Mouse (Mus musculus) neural tube, embryonic 11.5 days (tissue): ENCODE measurements around the gene Thada. TPM values are rescaled to one million over a fixed set of nuclear protein-coding genes. Genes with fewer than 3 reads are reported as not detected.
A peak's percentile ranks its signal among the peaks of the same experiment; 100 is the strongest.

ENCODE experiments used
- ATAC-seq: fragments of 200-750 bp; cut with Nextera tagmentation; 2 replicates; pipeline ENCODE4 v1.8.0; 2017; ENCODE audit warnings: moderate number of reproducible peaks, mild to moderate bottlenecking, moderate TSS enrichment, moderate library complexity; ENCODE audit not compliant: insufficient read depth, low FRiP score, low TSS enrichment
- DNase-seq: peaks from one replicate; pipeline ENCODE4 v3.0.0-alpha.2; 2015; ENCODE audit warnings: low spot score
- H3K27ac ChIP-seq: fragments of 300-500 bp; sonication (generic); 2 replicates; pipeline ENCODE4 v1.5.1; 2014; ENCODE audit warnings: low read depth, mild to moderate bottlenecking, low read length
- H3K27me3 ChIP-seq: fragments of 300-500 bp; sonication (generic); 2 replicates; pipeline ENCODE4 v1.6.1; 2014; ENCODE audit warnings: mild to moderate bottlenecking, low read length, mixed read lengths; ENCODE audit not compliant: control insufficient read depth, insufficient read depth
- H3K36me3 ChIP-seq: fragments of 300-500 bp; sonication (generic); 2 replicates; pipeline ENCODE4 v1.6.1; 2014; ENCODE audit warnings: mild to moderate bottlenecking, low read length, moderate library complexity, mixed read lengths; ENCODE audit not compliant: control insufficient read depth, insufficient read depth
- H3K4me1 ChIP-seq: fragments of 300-500 bp; sonication (generic); 2 replicates; pipeline ENCODE4 v1.6.1; 2014; ENCODE audit warnings: low read length, mixed read lengths; ENCODE audit not compliant: control insufficient read depth, insufficient read depth
- H3K4me2 ChIP-seq: fragments of 300-500 bp; sonication (generic); 2 replicates; pipeline ENCODE4 v1.6.1; 2014; ENCODE audit warnings: low read depth, mild to moderate bottlenecking, moderate library complexity
- H3K4me3 ChIP-seq: fragments of 300-500 bp; sonication (generic); 2 replicates; pipeline ENCODE4 v1.5.1; 2014; ENCODE audit warnings: low read depth, low read length
- H3K9ac ChIP-seq: fragments of 300-500 bp; sonication (generic); 2 replicates; pipeline ENCODE4 v1.6.1; 2014; ENCODE audit warnings: mild to moderate bottlenecking, low read length
- H3K9me3 ChIP-seq: fragments of 300-500 bp; sonication (generic); 2 replicates; pipeline ENCODE4 v1.6.1; 2016; ENCODE audit warnings: low read length; ENCODE audit not compliant: control insufficient read depth
- WGBS: fragments of 180-500 bp; shearing (Covaris S2); extraction: QIAGEN DNeasy Blood & Tissue Kit; methylation state at CpG from one replicate; pipeline ENCODE4 v1.1.7; 2014; 5-methylcytosine and 5-hydroxymethylcytosine counted together
- polyA plus RNA-seq: library from polyadenylated mRNA; unstranded; fragments of >200 nt; fragmentation: Nextera tagmentation; extraction: Ambion mirVana; gene quantifications from 2 replicates; pipeline ENCODE4 v1.2.1, GENCODE M21; 2014

Thada gene
- polyA plus RNA-seq, 1 experiment from 2014 or later = 10.0 TPM

DNA sequence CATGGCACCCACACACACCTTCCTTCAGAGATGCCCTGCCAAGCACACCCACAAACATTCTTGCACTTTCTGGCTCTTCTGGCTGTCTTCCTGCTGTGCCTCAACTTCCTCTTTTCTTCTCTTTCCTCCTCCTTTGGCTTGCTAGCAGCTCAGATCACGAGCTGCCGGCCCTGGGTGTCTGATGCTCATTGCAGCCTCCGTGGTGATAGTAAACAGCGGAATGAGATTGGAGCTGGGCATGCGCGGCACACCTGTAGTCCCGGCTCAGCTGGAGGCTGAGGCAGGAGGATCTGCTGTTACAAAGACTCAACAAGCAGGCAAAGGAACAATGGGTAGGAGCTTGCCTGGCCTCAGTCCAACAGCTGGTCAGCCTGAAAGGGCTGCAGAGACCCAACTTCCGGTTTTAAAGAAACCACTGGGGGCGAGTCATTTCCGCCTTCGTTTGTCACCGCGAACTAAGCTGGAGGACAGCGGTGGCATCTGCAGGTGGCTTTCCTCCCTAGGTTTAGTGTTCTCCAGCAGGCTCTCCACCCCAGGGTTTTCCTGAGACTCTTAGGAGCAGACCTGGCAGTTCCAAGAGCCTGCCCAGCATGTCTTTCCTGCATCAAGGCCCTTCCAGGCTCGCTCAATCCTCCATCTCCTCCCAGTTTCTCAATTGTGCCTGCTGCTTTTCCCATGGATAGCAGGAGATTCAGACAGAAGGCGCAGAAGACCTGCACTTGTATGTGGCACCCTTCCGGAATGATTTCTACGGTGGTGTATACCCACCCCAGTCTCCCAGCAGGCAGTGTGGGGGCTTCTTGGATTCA, 284.3 kb downstream of the Thada start:
- Histone ChIP-seq H3K27me3 (no peaks in the 10 kb centered on the region), H3K4me2 (no peak overlapping the region), H3K4me3 (no peak overlapping the region), H3K9ac (no peak overlapping the region), H3K4me1 (peaks cover 20% of the 10 kb centered on the region), H3K27ac (peak overlapping the region; percentile 36; the same call in 1 of the 2 replicates), H3K36me3 (peaks cover 8% of the 10 kb centered on the region), H3K9me3 (no peaks in the 10 kb centered on the region)
- DNase-seq (no peak), ATAC-seq (no peak)
- WGBS = 62% methylated on average over 18 of the region's 18 CpGs

DNA sequence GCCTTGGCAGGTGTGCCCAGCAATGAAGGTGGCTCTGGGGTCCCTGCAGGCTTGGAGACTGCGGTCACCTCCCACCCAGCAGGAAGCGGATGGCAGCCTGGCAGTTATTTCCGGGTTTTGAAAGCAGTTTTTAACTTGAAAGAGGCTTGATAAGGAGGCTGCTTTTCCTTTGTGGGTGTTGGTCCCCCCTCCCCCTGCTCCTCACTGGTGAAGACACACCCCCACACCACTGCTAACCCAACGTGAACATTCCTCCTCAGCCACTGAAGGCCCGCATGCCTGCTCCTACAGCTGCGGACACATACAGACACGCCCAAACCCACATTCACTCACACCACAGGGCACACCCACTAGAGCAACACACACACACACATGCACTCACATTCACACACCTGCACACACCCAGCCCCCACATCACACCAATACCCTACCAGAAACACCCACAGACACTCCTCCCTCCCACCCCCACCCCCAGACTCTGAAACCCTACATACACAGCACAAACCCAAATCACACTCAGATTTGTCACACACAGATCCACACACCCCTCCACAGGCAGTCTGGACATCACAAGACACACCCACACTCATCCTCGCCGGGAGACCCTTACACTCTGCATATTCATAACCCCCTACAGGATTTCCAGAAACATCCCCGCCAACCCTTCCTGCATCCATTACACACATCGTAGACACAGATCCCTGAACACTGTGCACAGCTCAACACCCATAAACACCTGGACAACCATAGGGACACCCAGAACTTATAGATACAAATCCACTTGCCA, 285.1 kb downstream of the Thada start:
- H3K27me3 ChIP-seq = no peaks in the 10 kb centered on the region
- H3K27ac ChIP-seq = no peak overlapping the region
- no peaks in the 10 kb centered on the region for H3K9me3 ChIP-seq
- H3K4me1 ChIP-seq = peaks cover 13% of the 10 kb centered on the region
- 41% methylated on average over 11 of the region's 11 CpGs for WGBS
- ATAC-seq (no peak), DNase-seq (peak; percentile 10)
- H3K4me3 ChIP-seq = no peak overlapping the region
- no peak overlapping the region for H3K9ac ChIP-seq
- H3K4me2 ChIP-seq = no peak overlapping the region
- peaks cover 5% of the 10 kb centered on the region; the same call in 1 of the 2 replicates for H3K36me3 ChIP-seq

DNA sequence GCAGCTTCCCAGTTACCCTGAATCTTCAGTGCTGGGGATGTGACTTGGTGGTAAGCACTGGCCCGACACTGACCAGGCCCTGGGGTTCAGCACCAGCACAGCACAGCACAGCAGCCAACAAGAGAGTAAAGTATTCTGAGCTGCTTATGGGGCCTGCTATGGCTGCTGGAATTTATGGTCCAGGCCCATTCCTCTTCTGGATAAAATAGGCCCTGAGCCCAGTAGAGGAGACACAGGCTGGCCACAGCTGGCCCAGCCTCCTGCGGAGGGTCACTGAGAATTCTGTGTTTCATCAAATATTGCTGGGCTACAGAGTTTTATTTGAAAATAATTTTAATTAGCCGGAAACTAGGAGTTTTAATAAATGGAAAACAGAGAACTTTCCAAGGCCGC, 286.0 kb downstream of the Thada start:
- Histone ChIP-seq H3K27ac (no peak overlapping the region), H3K4me2 (no peak overlapping the region), H3K9ac (no peak overlapping the region), H3K27me3 (no peaks in the 10 kb centered on the region), H3K36me3 (no peaks in the 10 kb centered on the region), H3K4me1 (peaks cover 13% of the 10 kb centered on the region), H3K9me3 (no peaks in the 10 kb centered on the region), H3K4me3 (no peak overlapping the region)
- no peak for ATAC-seq
- no peak for DNase-seq
- WGBS = 88% methylated on average over 4 of the region's 4 CpGs

DNA sequence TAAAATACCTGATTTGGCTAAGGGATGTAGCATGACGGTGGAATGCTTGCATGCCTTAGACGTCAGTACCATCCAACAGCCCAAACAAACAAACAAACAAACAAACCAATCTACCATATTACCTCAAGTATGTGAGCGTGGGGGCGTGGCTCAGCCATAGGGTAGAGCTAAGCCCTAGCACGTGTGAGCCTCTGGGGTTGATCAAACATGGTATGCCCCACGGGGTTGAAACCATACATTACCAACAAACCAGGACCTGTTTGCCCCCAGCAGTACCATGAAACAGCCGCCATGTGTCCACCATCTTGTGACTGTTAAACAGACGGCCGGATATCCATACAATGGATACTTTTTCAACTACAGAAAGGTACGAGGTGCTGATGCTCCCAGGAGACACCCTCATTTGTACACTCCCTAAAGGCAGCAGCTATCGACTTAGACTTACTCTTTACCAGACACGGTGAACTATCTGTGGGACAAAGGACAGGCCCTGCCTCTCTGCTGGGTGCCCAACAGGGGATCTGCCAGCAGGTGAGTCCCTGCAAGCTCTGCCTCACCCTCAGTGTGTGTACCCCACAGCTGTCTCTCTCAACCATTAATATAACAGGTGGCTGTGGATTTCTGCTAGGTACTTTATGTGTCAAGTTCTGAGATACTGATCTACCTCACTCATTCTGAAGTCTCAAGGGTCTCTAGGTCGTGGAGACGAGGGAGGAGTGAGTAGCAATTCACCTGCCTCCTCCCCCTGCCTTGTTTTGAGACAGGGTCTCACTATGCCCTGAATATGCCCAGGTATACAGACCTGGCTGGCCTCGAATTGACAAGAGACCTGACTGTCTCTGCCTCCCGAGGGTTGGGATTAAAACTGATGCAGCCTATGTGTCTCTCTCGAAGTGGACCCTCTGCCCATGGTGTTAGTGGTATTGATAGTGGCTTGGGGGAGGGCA, 286.7 kb downstream of the Thada start:
- no peak for DNase-seq
- WGBS = 85% methylated on average over 17 of the region's 17 CpGs

DNA sequence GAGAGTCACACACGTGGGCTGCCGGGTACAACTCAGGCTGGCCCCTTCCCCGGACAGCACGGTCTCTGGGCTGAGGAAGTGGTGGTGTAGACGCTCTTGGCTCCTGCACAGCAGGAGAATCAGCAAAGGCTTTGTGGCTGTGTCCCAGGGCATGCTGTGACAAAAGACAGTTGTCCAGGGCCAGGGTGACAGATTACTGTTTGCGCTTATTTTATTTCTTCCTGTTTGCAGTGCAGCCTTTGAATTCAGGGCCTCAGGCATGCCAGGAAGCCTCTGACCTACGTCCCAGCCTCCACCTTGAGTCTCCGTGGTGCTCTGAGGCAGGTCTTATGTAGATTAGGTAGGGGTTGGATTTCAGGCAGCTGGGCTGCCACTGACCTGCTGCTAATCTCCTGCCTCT, 288.5 kb downstream of the Thada start:
- peaks cover 4% of the 10 kb centered on the region for H3K4me1 ChIP-seq
- no peak overlapping the region for H3K4me2 ChIP-seq
- H3K4me3 ChIP-seq = no peak overlapping the region
- no peak overlapping the region for H3K27ac ChIP-seq
- H3K9ac ChIP-seq = no peak overlapping the region
- DNase-seq (peak; percentile 49), ATAC-seq (no peak)
- H3K27me3 ChIP-seq = no peaks in the 10 kb centered on the region
- no peaks in the 10 kb centered on the region for H3K36me3 ChIP-seq
- H3K9me3 ChIP-seq = no peaks in the 10 kb centered on the region
- WGBS = 12% methylated on average over 8 of the region's 8 CpGs

More for the DNA sequence above, 286.7 kb downstream of the Thada start:
- H3K4me1 ChIP-seq = peaks cover 13% of the 10 kb centered on the region
- ATAC-seq = no peak
- no peaks in the 10 kb centered on the region for H3K9me3 ChIP-seq
- H3K36me3 ChIP-seq = no peaks in the 10 kb centered on the region
- no peak overlapping the region for H3K4me2 ChIP-seq
- no peak overlapping the region for H3K4me3 ChIP-seq
- no peak overlapping the region for H3K9ac ChIP-seq
- no peak overlapping the region for H3K27ac ChIP-seq
- H3K27me3 ChIP-seq = no peaks in the 10 kb centered on the region

DNA sequence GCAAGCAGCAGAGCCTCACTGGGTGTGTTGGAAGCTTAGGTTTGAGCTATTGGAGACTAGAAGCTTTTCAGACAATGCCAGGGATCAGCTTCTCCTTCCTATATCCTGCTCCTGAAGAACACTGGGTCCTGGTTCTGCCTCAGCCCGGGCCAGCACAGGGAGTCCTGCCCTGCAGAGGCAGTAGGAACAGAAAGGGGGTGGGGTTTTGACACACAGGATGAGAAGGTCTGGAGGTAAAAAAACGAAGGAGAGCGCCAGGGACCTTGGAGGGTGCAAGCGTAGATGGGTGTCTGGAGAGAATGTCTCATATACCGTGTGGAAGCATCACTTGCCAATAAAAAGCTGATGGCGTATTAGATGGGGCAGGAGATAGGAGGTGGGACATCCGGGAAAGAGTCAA, 289.6 kb downstream of the Thada start:
- Histone ChIP-seq H3K9me3 (no peaks in the 10 kb centered on the region), H3K4me3 (no peak overlapping the region), H3K27ac (no peak overlapping the region), H3K4me1 (peaks cover 2% of the 10 kb centered on the region), H3K27me3 (no peaks in the 10 kb centered on the region), H3K9ac (no peak overlapping the region), H3K4me2 (no peak overlapping the region), H3K36me3 (no peaks in the 10 kb centered on the region)
- peak; percentile 8 for DNase-seq
- 90% methylated on average over 7 of the region's 7 CpGs for WGBS
- ATAC-seq = no peak

DNA sequence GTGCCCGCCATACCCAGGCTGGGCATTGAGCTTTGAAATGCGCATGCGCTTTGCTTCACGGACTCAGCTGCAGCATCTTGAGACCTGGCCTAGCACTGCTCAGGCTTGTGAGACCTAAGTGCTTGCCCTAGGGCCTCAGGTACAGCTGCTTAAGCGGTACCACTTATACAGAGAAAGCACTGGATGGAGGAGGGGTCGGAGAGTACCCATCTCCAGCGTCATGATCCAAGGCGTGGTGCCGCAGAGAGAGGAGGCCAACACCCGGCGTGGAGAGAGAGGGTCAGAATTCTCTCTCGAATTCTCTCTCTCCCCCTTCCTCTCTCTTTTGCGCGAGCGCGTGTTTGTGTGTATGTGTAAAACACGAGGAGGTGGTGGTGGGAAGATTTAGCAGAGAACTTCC, 290.8 kb downstream of the Thada start:
- WGBS = 97% methylated on average over 17 of the region's 17 CpGs
- H3K27ac ChIP-seq = no peak overlapping the region
- peaks cover 2% of the 10 kb centered on the region; the same call in 1 of the 2 replicates for H3K4me1 ChIP-seq
- no peak overlapping the region for H3K4me3 ChIP-seq
- no peaks in the 10 kb centered on the region for H3K27me3 ChIP-seq
- H3K4me2 ChIP-seq = no peak overlapping the region
- no peaks in the 10 kb centered on the region for H3K9me3 ChIP-seq
- ATAC-seq = no peak
- no peak overlapping the region for H3K9ac ChIP-seq
- DNase-seq = no peak
- no peaks in the 10 kb centered on the region for H3K36me3 ChIP-seq

DNA sequence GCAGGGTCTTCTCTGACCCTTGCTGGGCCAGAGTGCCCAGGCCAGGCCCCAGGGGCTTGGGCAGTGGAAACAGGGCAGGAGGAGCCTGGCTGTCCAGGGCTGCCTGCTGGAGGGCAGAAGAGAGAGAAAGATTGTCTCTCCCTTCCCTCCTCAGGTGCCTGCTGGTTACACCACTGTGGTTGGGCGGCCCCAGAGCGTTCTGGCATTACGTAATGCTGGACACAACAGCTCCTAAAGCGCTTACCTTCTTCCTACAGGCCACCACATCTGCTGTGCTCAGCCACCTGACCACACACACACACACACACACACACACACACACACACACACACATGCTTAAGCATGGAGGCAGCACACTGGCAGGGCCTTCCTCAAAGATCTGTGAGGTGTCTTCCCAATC, 298.6 kb downstream of the Thada start:
- Histone ChIP-seq H3K4me1 (no peaks in the 10 kb centered on the region), H3K27me3 (no peaks in the 10 kb centered on the region), H3K27ac (no peak overlapping the region), H3K4me2 (no peak overlapping the region), H3K36me3 (no peaks in the 10 kb centered on the region), H3K9ac (no peak overlapping the region), H3K4me3 (no peak overlapping the region), H3K9me3 (no peaks in the 10 kb centered on the region)
- 100% methylated on average over 4 of the region's 4 CpGs for WGBS
- no peak for ATAC-seq
- no peak for DNase-seq
